Mouse (Mus musculus) spleen, adult 2 months (tissue): Measurements from ENCODE around the gene Mdfi. TPM values are rescaled to one million over a fixed set of nuclear protein-coding genes. Genes with fewer than 3 reads are reported as not detected.

Experiments
- DNase-seq, 2 experiments: peaks; one replicate each; pipeline versions ENCODE4 v3.0.0 to v3.0.0-alpha.2; 2012 to 2021; ENCODE audit warnings: low spot score in 2 of 2, low read depth in 1 of 2
- H3K27ac ChIP-seq: fragments of 200-500 bp; 2 replicates; pipeline ENCODE4 v1.5.1; 2012; ENCODE audit warnings: low read length, inconsistent platforms; ENCODE audit not compliant: insufficient read depth
- H3K27me3 ChIP-seq: fragments of 200-500 bp; 2 replicates; pipeline ENCODE4 v1.6.1; 2012; ENCODE audit warnings: mild to moderate bottlenecking, moderate library complexity, low read length, inconsistent platforms; ENCODE audit not compliant: control insufficient read depth, insufficient read depth
- H3K36me3 ChIP-seq: fragments of 200-500 bp; 2 replicates; pipeline ENCODE4 v1.6.1; 2012; ENCODE audit warnings: mild to moderate bottlenecking, low read length, inconsistent platforms; ENCODE audit not compliant: control insufficient read depth, insufficient read depth
- H3K4me1 ChIP-seq: fragments of 200-500 bp; 2 replicates; pipeline ENCODE4 v1.6.1; 2011; ENCODE audit warnings: inconsistent platforms; ENCODE audit not compliant: control insufficient read depth, insufficient read depth, insufficient read length
- H3K4me3 ChIP-seq: fragments of 200-500 bp; 2 replicates; pipeline ENCODE4 v1.5.1; 2011; ENCODE audit warnings: mild to moderate bottlenecking, inconsistent platforms; ENCODE audit not compliant: insufficient read depth, insufficient read length; ENCODE audit errors: extremely low read depth
- CTCF ChIP-seq: fragments of 200-500 bp; IDR thresholded peaks from 2 replicates; pipeline ENCODE4 v1.5.1; 2011; ENCODE audit warnings: mild to moderate bottlenecking, inconsistent platforms; ENCODE audit not compliant: insufficient read depth, insufficient read length, insufficient replicate concordance; ENCODE audit errors: extremely low read depth
- POLR2A ChIP-seq: fragments of 200-500 bp; IDR thresholded peaks from 2 replicates; pipeline ENCODE4 v1.6.1; 2011; ENCODE audit warnings: low read depth, low read length, inconsistent platforms
- WGBS: fragments of 180-500 bp; shearing (Covaris S2); methylation state at CpG from one replicate; pipeline ENCODE4 v1.1.7; 2018; 5-methylcytosine and 5-hydroxymethylcytosine counted together
- polyA plus RNA-seq: library from polyadenylated mRNA; depleted of rRNA; stranded (reverse); fragments of >200 nt; gene quantifications from 2 replicates; pipeline ENCODE4 v1.2.3, GENCODE M21; 2012; rRNA removed

The Mdfi gene
- polyA plus RNA-seq, 1 experiment: 7.1 TPM

GRCm38 (mm10) chr17:47768707-47769276 is 65.7 kb downstream of the Mdfi start:
- 8% methylated on average over 12 of the region's 12 CpGs for WGBS
- Histone ChIP-seq H3K36me3 (no peaks in the 10 kb centered on the region), H3K27ac (peak overlapping the region; percentile 96), H3K27me3 (no peaks in the 10 kb centered on the region), H3K4me1 (peaks cover 43% of the 10 kb centered on the region; the same call in 1 of the 2 replicates), H3K4me3 (peak overlapping the region; percentile 53)
- TF ChIP-seq CTCF (peak; percentile 62), POLR2A (no peak; the same call in 1 of the 2 replicates)
- peak; percentile 83 to 92 for DNase-seq

GRCm38 (mm10) chr17:47767456-47768141 is 66.9 kb downstream of the Mdfi start:
- Histone ChIP-seq H3K27ac (peak overlapping the region; percentile 96), H3K36me3 (no peaks in the 10 kb centered on the region), H3K4me3 (0 out of 2 replicates have a peak overlapping the region, but pooled peaks have one; percentile 2), H3K4me1 (peaks cover 37% of the 10 kb centered on the region; the same call in 1 of the 2 replicates), H3K27me3 (no peaks in the 10 kb centered on the region)
- no peak for DNase-seq
- TF ChIP-seq CTCF: no peak
- no peak for TF ChIP-seq POLR2A
- WGBS: 68% methylated on average over 10 of the region's 17 CpGs

GRCm38 (mm10) chr17:47767081-47767455 is 67.4 kb downstream of the Mdfi start:
- WGBS: 32% methylated on average over 2 of the region's 2 CpGs
- DNase-seq: no peak
- no peak overlapping the region for H3K4me3 ChIP-seq
- peak overlapping the region; percentile 89 for H3K27ac ChIP-seq
- no peaks in the 10 kb centered on the region for H3K36me3 ChIP-seq
- no peak for TF ChIP-seq POLR2A
- no peak for TF ChIP-seq CTCF
- H3K27me3 ChIP-seq: no peaks in the 10 kb centered on the region
- H3K4me1 ChIP-seq: peaks cover 37% of the 10 kb centered on the region; the same call in 1 of the 2 replicates

GRCm38 (mm10) chr17:47766407-47767043 is 68.0 kb downstream of the Mdfi start:
- H3K27ac ChIP-seq: peak overlapping the region; percentile 89

GRCm38 (mm10) chr17:47765986-47766385 is 68.5 kb downstream of the Mdfi start:
- TF ChIP-seq CTCF (no peak), POLR2A (no peak)
- 48% methylated on average over 4 of the region's 4 CpGs for WGBS
- Histone ChIP-seq H3K27me3 (no peaks in the 10 kb centered on the region), H3K4me3 (no peak overlapping the region), H3K36me3 (no peaks in the 10 kb centered on the region), H3K4me1 (peaks cover 34% of the 10 kb centered on the region; the same call in 1 of the 2 replicates), H3K27ac (peak overlapping the region; percentile 89)
- DNase-seq: no peak

More at GRCm38 (mm10) chr17:47766407-47767043, 68.0 kb downstream of the Mdfi start:
- DNase-seq: peak in 1 of 2 experiments; percentile 12
- TF ChIP-seq CTCF: no peak
- TF ChIP-seq POLR2A: no peak
- Histone ChIP-seq H3K4me1 (peaks cover 37% of the 10 kb centered on the region; the same call in 1 of the 2 replicates), H3K4me3 (no peak overlapping the region), H3K36me3 (no peaks in the 10 kb centered on the region), H3K27me3 (no peaks in the 10 kb centered on the region)
- 60% methylated on average over 6 of the region's 6 CpGs for WGBS

Other genes starting within 250 kb of the Mdfi start
- 5.8 and 7.5 TPM in 2 replicates for gene Bysl, start 223.2 kb downstream of the Mdfi start, polyA plus RNA-seq
- gene Med20, start 223.1 kb downstream of the Mdfi start, polyA plus RNA-seq: 18.8 and 20.6 TPM in 2 replicates
- 0.39 and 1.2 TPM in 2 replicates for gene Gm20517, start 223.1 kb downstream of the Mdfi start, polyA plus RNA-seq
- 4.5 and 4.6 TPM in 2 replicates for gene Usp49, start 204.0 kb downstream of the Mdfi start, polyA plus RNA-seq
- gene Tomm6, start 146.3 kb downstream of the Mdfi start, polyA plus RNA-seq: 58.0 and 63.1 TPM in 2 replicates
- gene Frs3, start 145.7 kb downstream of the Mdfi start, polyA plus RNA-seq: 4.7 and 5.9 TPM in 2 replicates
- gene Gm21981, start 140.2 kb downstream of the Mdfi start, polyA plus RNA-seq: 0.26 and 0.50 TPM in 2 replicates
- 0.83 and 1.7 TPM in 2 replicates for gene Prickle4, start 140.0 kb downstream of the Mdfi start, polyA plus RNA-seq
- gene Pgc, start 107.8 kb downstream of the Mdfi start, polyA plus RNA-seq: 0.18 TPM in 1 of 2 replicates, not detected in the other
- 110 and 131 TPM in 2 replicates for gene Tfeb, start 97.7 kb downstream of the Mdfi start, polyA plus RNA-seq
- gene Foxp4, start 90.0 kb upstream of the Mdfi start, polyA plus RNA-seq: 62.0 and 97.7 TPM in 2 replicates
- gene 1700122O11Rik, start 203.6 kb upstream of the Mdfi start, polyA plus RNA-seq: not detected in 2 replicates